Mouse (Mus musculus): ENCODE measurements at regions not wholly inside any gene's neighbourhood (a gene's known extent, or its start where the extent isn't known, plus 50 kb on each side); places are given as distances from the start of the nearest gene placed in this dataset.

GRCm38 (mm10) chr7:113621316-113621715 is 107.7 kb downstream of the Far1 start:
- H3K4me1 ChIP-seq (replicated peaks) = peaks cover 17% of the 10 kb centered on the region
- H3K27ac ChIP-seq = peak overlapping the region; percentile 3; the same call in 1 of the 2 replicates
- H3K27me3 ChIP-seq = no peaks in the 10 kb centered on the region
- H3K9ac ChIP-seq = no peak overlapping the region
- no peaks in the 10 kb centered on the region for H3K36me3 ChIP-seq
- no peak overlapping the region for H3K4me3 ChIP-seq
- 38% methylated on average over 8 of the region's 8 CpGs for WGBS
- H3K9me3 ChIP-seq = no peaks in the 10 kb centered on the region
- no peak for ATAC-seq (ENCODE audit: low FRiP score)
- no peak overlapping the region for H3K4me2 ChIP-seq

GRCm38 (mm10) chr7:113621898-113622510 is 108.4 kb downstream of the Far1 start:
- peaks cover 17% of the 10 kb centered on the region for H3K4me1 ChIP-seq (replicated peaks)
- no peak overlapping the region for H3K4me3 ChIP-seq
- 0 out of 2 replicates have a peak overlapping the region, but pooled peaks have one; percentile 26 for H3K4me2 ChIP-seq
- H3K9ac ChIP-seq = no peak overlapping the region
- ATAC-seq (ENCODE audit: low FRiP score) = no peak; the same call in 1 of the 2 replicates
- 32% methylated on average over 13 of the region's 13 CpGs for WGBS
- H3K27me3 ChIP-seq = no peaks in the 10 kb centered on the region
- no peaks in the 10 kb centered on the region for H3K36me3 ChIP-seq
- H3K9me3 ChIP-seq = no peaks in the 10 kb centered on the region
- peak overlapping the region; percentile 3; the same call in 1 of the 2 replicates for H3K27ac ChIP-seq

GRCm38 (mm10) chr7:113623296-113623695 is 109.7 kb downstream of the Far1 start:
- H3K36me3 ChIP-seq = no peaks in the 10 kb centered on the region
- no peaks in the 10 kb centered on the region for H3K9me3 ChIP-seq
- no peak overlapping the region for H3K9ac ChIP-seq
- ATAC-seq (ENCODE audit: low FRiP score) = no peak
- H3K27me3 ChIP-seq = no peaks in the 10 kb centered on the region
- 92% methylated on average over 4 of the region's 4 CpGs for WGBS
- peaks cover 17% of the 10 kb centered on the region for H3K4me1 ChIP-seq (replicated peaks)
- H3K4me3 ChIP-seq = no peak overlapping the region
- H3K4me2 ChIP-seq = no peak overlapping the region
- no peak overlapping the region for H3K27ac ChIP-seq

- Histone ChIP-seq H3K9me3 (no peaks in the 10 kb centered on the region), H3K4me1 (replicated peaks) (peaks cover 17% of the 10 kb centered on the region), H3K9ac (no peak overlapping the region), H3K4me3 (no peak overlapping the region), H3K4me2 (no peak overlapping the region), H3K36me3 (no peaks in the 10 kb centered on the region), H3K27ac (no peak overlapping the region), H3K27me3 (no peaks in the 10 kb centered on the region)
- WGBS = 88% methylated on average over 6 of the region's 6 CpGs
- no peak for ATAC-seq (ENCODE audit: low FRiP score)
These were observed 110.3 kb downstream of the Far1 start for GRCm38 (mm10) chr7:113623962-113624361.

GRCm38 (mm10) chr7:113626734-113627133 is 113.1 kb downstream of the Far1 start:
- Histone ChIP-seq H3K4me2 (no peak overlapping the region), H3K9ac (no peak overlapping the region), H3K36me3 (no peaks in the 10 kb centered on the region), H3K4me1 (replicated peaks) (peaks cover 5% of the 10 kb centered on the region; the same call in 1 of the 2 replicates), H3K9me3 (no peaks in the 10 kb centered on the region), H3K27ac (no peak overlapping the region), H3K27me3 (no peaks in the 10 kb centered on the region), H3K4me3 (no peak overlapping the region)
- ATAC-seq (ENCODE audit: low FRiP score) = no peak

- Histone ChIP-seq H3K27ac (no peak overlapping the region), H3K4me2 (no peak overlapping the region), H3K9me3 (no peaks in the 10 kb centered on the region), H3K36me3 (no peaks in the 10 kb centered on the region), H3K27me3 (no peaks in the 10 kb centered on the region), H3K4me3 (no peak overlapping the region), H3K4me1 (replicated peaks) (no peaks in the 10 kb centered on the region), H3K9ac (no peak overlapping the region)
- no peak for ATAC-seq (ENCODE audit: low FRiP score)
- WGBS = 87% methylated on average over 4 of the region's 4 CpGs
These were observed 123.5 kb downstream of the Far1 start for GRCm38 (mm10) chr7:113637011-113637600.

- ATAC-seq (ENCODE audit: low FRiP score) = no peak
- no peaks in the 10 kb centered on the region for H3K9me3 ChIP-seq
- 65% methylated on average over 6 of the region's 6 CpGs for WGBS
- H3K4me2 ChIP-seq = no peak overlapping the region
- no peaks in the 10 kb centered on the region for H3K4me1 ChIP-seq (replicated peaks)
- no peak overlapping the region for H3K27ac ChIP-seq
- H3K27me3 ChIP-seq = no peaks in the 10 kb centered on the region
- H3K4me3 ChIP-seq = no peak overlapping the region
- no peak overlapping the region for H3K9ac ChIP-seq
- H3K36me3 ChIP-seq = no peaks in the 10 kb centered on the region
These were observed 124.5 kb downstream of the Far1 start for GRCm38 (mm10) chr7:113638098-113638497.

- Histone ChIP-seq H3K27ac (no peak overlapping the region), H3K9me3 (no peaks in the 10 kb centered on the region), H3K4me3 (no peak overlapping the region), H3K9ac (no peak overlapping the region), H3K4me2 (no peak overlapping the region), H3K36me3 (no peaks in the 10 kb centered on the region), H3K4me1 (replicated peaks) (0 out of 2 replicates have a peak, but pooled peaks cover 4% of the 10 kb centered on the region), H3K27me3 (no peaks in the 10 kb centered on the region)
- 54% methylated on average over 7 of the region's 7 CpGs for WGBS
- ATAC-seq (ENCODE audit: low FRiP score) = no peak
These were observed 123.3 kb upstream of the Spon1 start for GRCm38 (mm10) chr7:113642540-113642939.

GRCm38 (mm10) chr7:113650631-113651030 is 115.2 kb upstream of the Spon1 start:
- Histone ChIP-seq H3K4me2 (no peak overlapping the region), H3K9ac (no peak overlapping the region), H3K9me3 (no peaks in the 10 kb centered on the region), H3K36me3 (no peaks in the 10 kb centered on the region), H3K4me1 (replicated peaks) (no peaks in the 10 kb centered on the region), H3K4me3 (no peak overlapping the region), H3K27me3 (no peaks in the 10 kb centered on the region), H3K27ac (no peak overlapping the region)
- 56% methylated on average over 1 of the region's 2 CpGs for WGBS
- no peak for ATAC-seq (ENCODE audit: low FRiP score)

GRCm38 (mm10) chr7:113651696-113652095 is 114.1 kb upstream of the Spon1 start:
- 85% methylated on average over 1 of the region's 1 CpGs for WGBS
- no peak overlapping the region for H3K27ac ChIP-seq
- H3K36me3 ChIP-seq = no peaks in the 10 kb centered on the region
- no peak overlapping the region for H3K9ac ChIP-seq
- no peaks in the 10 kb centered on the region for H3K4me1 ChIP-seq (replicated peaks)
- ATAC-seq (ENCODE audit: low FRiP score) = no peak
- H3K4me3 ChIP-seq = no peak overlapping the region
- H3K9me3 ChIP-seq = no peaks in the 10 kb centered on the region
- no peaks in the 10 kb centered on the region for H3K27me3 ChIP-seq
- no peak overlapping the region for H3K4me2 ChIP-seq

- Histone ChIP-seq H3K4me2 (no peak overlapping the region), H3K36me3 (no peaks in the 10 kb centered on the region), H3K9ac (no peak overlapping the region), H3K4me3 (no peak overlapping the region), H3K27me3 (no peaks in the 10 kb centered on the region), H3K4me1 (replicated peaks) (no peaks in the 10 kb centered on the region), H3K27ac (no peak overlapping the region), H3K9me3 (no peaks in the 10 kb centered on the region)
- 27% methylated on average over 5 of the region's 5 CpGs for whole genome bisulfite sequencing
- no peak for ATAC-seq (ENCODE audit: low FRiP score)
These were observed 112.7 kb upstream of the Spon1 start for GRCm38 (mm10) chr7:113653130-113653529.

- H3K9me3 ChIP-seq = no peaks in the 10 kb centered on the region
- no peak overlapping the region for H3K9ac ChIP-seq
- H3K4me1 ChIP-seq (replicated peaks) = no peaks in the 10 kb centered on the region
- 83% methylated on average over 5 of the region's 5 CpGs for WGBS
- no peak overlapping the region for H3K4me2 ChIP-seq
- H3K27me3 ChIP-seq = no peaks in the 10 kb centered on the region
- no peaks in the 10 kb centered on the region for H3K36me3 ChIP-seq
- H3K27ac ChIP-seq = no peak overlapping the region
- ATAC-seq (ENCODE audit: low FRiP score) = no peak
- H3K4me3 ChIP-seq = no peak overlapping the region
These were observed 110.5 kb upstream of the Spon1 start for GRCm38 (mm10) chr7:113655336-113655735.
